Mouse (Mus musculus): ENCODE measurements around the gene Hpd.

- TF ChIP-seq CEBPB (IDR thresholded peaks at IDR 0.05; ENCODE audit: low read depth) (no peak), CTCF (IDR thresholded peaks at IDR 0.05; ENCODE audit: control insufficient read depth, insufficient read depth, insufficient read length) (no peak), USF1 (IDR thresholded peaks at IDR 0.05; ENCODE audit: low read depth) (no peak)
Observed at GRCm38 (mm10) chr5:123137044-123137909, 45.2 kb downstream of the Hpd start.
